Mouse (Mus musculus) heart, adult 2 months (tissue): ENCODE measurements around the gene Igfbp2. TPM values are rescaled to one million over a fixed set of nuclear protein-coding genes. Genes with fewer than 3 reads are reported as not detected.

ENCODE experiments used
- DNase-seq, 2 experiments: peaks; one replicate each; pipeline ENCODE4 v3.0.0; 2021
- H3K27ac ChIP-seq: fragments of 200-600 bp; 2 replicates; pipeline ENCODE4 v1.8.1; 2022
- H3K27me3 ChIP-seq: fragments of 200-500 bp; 2 replicates; pipeline ENCODE4 v1.6.1; 2012; ENCODE audit warnings: mild to moderate bottlenecking, low read length, inconsistent platforms, mixed read lengths; ENCODE audit not compliant: control insufficient read depth, insufficient read depth
- H3K36me3 ChIP-seq: fragments of 200-500 bp; 2 replicates; pipeline ENCODE4 v1.6.1; 2012; ENCODE audit warnings: low read length, inconsistent platforms; ENCODE audit not compliant: control insufficient read depth, insufficient read depth
- H3K4me1 ChIP-seq: fragments of 200-500 bp; 2 replicates; pipeline ENCODE4 v1.6.1; 2011; ENCODE audit warnings: low read length; ENCODE audit not compliant: control insufficient read depth, insufficient read depth
- H3K4me3 ChIP-seq: fragments of 200-600 bp; 2 replicates; pipeline ENCODE4 v1.8.1; 2022
- H3K79me2 ChIP-seq: fragments of 200-500 bp; replicated peaks from 2 replicates; pipeline ENCODE4 v1.6.1; 2012; ENCODE audit warnings: mild to moderate bottlenecking, inconsistent platforms, low read length, moderate library complexity, mixed read lengths; ENCODE audit not compliant: control insufficient read depth, insufficient read depth
- H3K9ac ChIP-seq: fragments of 200-500 bp; 2 replicates; pipeline ENCODE4 v1.6.1; 2012; ENCODE audit warnings: low read depth, mild to moderate bottlenecking, control low read depth, inconsistent platforms, low read length, mixed read lengths
- CTCF ChIP-seq: fragments of 200-600 bp; IDR thresholded peaks from 2 replicates; pipeline ENCODE4 v1.8.1; 2022; ENCODE audit warnings: antibody characterized with exemption, mild to moderate bottlenecking, moderate library complexity
- EP300 ChIP-seq: fragments of 200-500 bp; IDR thresholded peaks from 2 replicates; pipeline ENCODE4 v1.6.1; 2011; ENCODE audit warnings: low read depth, low read length, control low read depth; ENCODE audit not compliant: insufficient read depth
- POLR2A ChIP-seq: fragments of 200-500 bp; IDR thresholded peaks from 2 replicates; pipeline ENCODE4 v1.6.1; 2011; ENCODE audit warnings: mild to moderate bottlenecking, low read depth, low read length, control low read depth; ENCODE audit not compliant: insufficient read depth
- WGBS: fragments of 180-500 bp; shearing (Covaris S2); methylation state at CpG from one replicate; pipeline ENCODE4 v1.1.7; 2018; 5-methylcytosine and 5-hydroxymethylcytosine counted together
- intact Hi-C: fragments of 180-260 bp; cut with DNase I; formaldehyde crosslinking; loops from one replicate; pipeline ENCODE4 v1.15.1; 2025
- polyA plus RNA-seq: library from polyadenylated mRNA; depleted of rRNA; stranded (reverse); fragments of >200 nt; gene quantifications from 2 replicates; pipeline ENCODE4 v1.2.3, GENCODE M21; 2012
- total RNA-seq, 2 experiments: library from RNA; stranded (reverse); gene quantifications; 2 replicates each; pipeline ENCODE4 v1.2.3; 2021

Gene Igfbp2
- total and polyA plus RNA-seq, 3 experiments = 0.30 to 2.6 TPM; not detected in 1

DNA sequence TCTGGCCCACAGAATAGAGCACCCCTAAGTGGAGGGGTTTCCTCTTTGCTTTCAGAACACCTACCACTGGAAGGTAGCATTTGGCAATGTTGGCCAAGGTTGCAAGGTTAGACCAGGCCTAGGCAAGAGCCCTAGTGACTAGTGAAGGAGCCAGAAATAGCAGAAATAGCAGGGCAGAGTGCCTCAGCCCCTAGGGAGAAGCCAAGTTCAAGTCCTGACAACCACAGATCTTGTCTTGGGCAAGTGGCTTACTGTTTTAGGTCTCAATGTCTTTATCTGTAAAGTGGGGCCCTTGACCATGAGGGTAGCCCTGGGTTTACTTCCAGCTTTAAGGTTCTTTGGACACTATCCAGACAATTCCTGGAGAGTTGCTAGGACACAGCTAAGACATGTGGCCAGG, 45.0 kb downstream of the Igfbp2 start:
- no peak overlapping the region for H3K4me3 ChIP-seq
- H3K27me3 ChIP-seq = no peaks in the 10 kb centered on the region
- intact Hi-C loops = loop anchor here (5.0 to 10.0 kb wide), 2 partner anchors 646 to 868 kb away; no protein-coding TSS in a partner anchor
- no peaks in the 10 kb centered on the region for H3K79me2 ChIP-seq
- no peak overlapping the region for H3K9ac ChIP-seq
- no peak overlapping the region for H3K27ac ChIP-seq
- H3K4me1 ChIP-seq = peaks cover 1% of the 10 kb centered on the region
- H3K36me3 ChIP-seq = no peaks in the 10 kb centered on the region
- TF ChIP-seq CTCF = no peak
- TF ChIP-seq EP300 = no peak
- no peak for TF ChIP-seq POLR2A
- peak; percentile 4 to 15 for DNase-seq

DNA sequence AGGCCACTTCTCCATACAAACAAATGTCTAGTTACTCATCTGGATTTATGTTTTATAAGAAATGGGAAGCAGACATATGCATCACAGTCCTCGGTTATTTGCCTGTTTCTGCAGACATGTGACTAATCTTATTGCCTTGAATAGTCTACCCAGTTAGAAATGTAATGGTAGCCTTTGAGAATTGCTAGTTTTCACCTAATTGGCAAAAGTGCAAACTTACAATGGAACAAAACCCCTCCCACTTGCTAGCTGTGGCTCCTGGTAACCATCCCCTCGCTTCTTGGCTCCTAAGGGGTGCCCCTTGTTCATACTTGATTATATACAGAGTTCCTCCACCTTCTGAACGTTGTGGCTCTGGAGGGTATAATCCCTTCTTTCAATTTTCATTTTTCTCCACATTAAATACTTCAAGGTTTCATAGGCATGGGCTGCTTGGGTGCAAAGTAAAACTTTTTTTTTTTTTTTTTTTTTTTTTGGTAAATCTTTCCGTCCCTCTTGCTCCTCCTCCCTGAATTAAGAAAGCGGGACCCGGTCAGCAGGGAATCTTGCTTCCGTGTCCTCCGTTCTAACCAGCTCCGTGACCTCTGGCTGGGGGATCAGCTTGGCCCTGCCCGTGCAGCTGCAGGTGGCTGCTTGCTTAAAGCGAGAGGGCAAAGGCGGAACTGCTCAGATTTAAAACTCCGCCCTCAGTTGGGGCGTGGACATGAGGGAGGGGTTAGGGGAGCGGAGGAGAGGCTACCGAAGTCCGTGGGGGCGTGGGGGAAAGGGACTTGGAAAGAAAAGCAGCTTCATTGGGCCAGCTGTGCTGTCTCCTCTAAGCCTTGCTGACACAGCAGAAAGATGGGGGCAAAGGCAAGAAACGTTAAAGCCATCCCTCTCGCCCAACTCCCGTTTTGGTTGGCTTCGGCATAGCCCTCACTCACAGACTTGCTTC, 45.6 kb downstream of the Igfbp2 start:
- Histone ChIP-seq H3K27me3 (0 out of 2 replicates have a peak, but pooled peaks cover 2% of the 10 kb centered on the region), H3K9ac (peak overlapping the region; percentile 46), H3K4me3 (peak overlapping the region; percentile 54), H3K27ac (peak overlapping the region; percentile 47), H3K4me1 (peaks cover 1% of the 10 kb centered on the region), H3K36me3 (no peaks in the 10 kb centered on the region), H3K79me2 (no peaks in the 10 kb centered on the region)
- peak; percentile 51; the same call in 1 of the 2 replicates for TF ChIP-seq POLR2A
- TF ChIP-seq CTCF = no peak
- WGBS = 11% methylated on average over 22 of the region's 22 CpGs
- DNase-seq = peak; percentile 76 to 81
- intact Hi-C loops = loop anchor here (5.0 to 10.0 kb wide), 3 partner anchors 492 to 867 kb away; no protein-coding TSS in a partner anchor

DNA sequence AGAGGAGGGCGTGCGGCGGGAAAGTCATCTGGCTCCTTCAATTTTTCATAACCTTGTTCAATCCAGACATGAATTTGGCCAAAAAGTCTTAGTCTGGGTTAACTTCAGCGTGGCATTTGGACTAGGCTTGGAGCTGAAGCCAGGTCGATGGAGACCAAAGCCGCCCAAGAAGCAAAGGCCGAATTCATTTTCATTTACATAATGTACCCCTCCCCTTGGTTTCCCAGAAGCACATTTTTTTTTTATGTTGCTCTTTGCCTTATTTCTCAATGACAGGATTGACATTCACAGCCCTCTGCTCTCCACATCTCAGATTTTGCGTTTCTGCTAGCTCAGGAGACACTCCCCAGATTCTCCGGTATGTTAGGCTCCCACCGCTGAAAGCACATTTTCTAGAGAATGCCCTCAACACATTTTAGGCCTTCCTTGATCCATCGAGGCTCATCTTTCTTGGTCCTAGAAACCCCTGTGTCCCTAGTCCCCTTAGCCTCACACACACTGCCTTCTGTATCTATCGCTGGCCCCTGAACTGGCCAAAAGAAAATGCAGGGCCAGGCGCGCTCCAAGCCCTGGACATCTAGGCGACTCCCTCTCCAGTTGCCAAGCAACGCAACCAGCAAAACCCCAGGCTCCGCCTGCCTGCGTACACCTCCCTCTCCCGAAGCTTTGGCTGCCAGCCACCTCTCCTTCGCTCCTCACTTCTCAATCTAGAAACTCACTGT, 46.5 kb downstream of the Igfbp2 start:
- H3K4me1 ChIP-seq = peaks cover 1% of the 10 kb centered on the region
- peak overlapping the region; percentile 54 for H3K4me3 ChIP-seq
- no peak overlapping the region for H3K9ac ChIP-seq
- TF ChIP-seq POLR2A (peak; percentile 39; the same call in 1 of the 2 replicates), CTCF (no peak)
- H3K36me3 ChIP-seq = no peaks in the 10 kb centered on the region
- WGBS = 2% methylated on average over 20 of the region's 20 CpGs
- intact Hi-C loops = loop anchor here (5.0 kb wide), 1 partner anchor 492 kb away; no protein-coding TSS in a partner anchor
- H3K27me3 ChIP-seq = 0 out of 2 replicates have a peak, but pooled peaks cover 2% of the 10 kb centered on the region
- peak; percentile 82 to 89 for DNase-seq
- peak overlapping the region; percentile 47 for H3K27ac ChIP-seq
- no peaks in the 10 kb centered on the region for H3K79me2 ChIP-seq

DNA sequence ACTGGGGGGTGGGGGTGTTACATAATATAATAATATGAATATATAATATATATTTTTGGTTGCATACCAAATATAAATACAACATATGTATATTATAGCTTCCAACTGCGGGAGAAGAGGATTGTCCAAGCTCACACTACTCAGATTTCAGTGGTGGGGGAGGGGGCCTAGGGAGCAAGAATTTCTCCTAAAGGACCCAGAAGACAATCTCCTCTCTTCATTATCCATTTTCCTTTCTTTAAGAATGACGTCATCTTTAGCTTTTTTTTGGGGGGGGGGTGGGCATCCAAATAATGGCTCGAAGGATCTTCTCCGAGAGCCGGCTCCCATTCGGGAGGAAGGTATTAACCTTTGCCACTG, 47.0 kb downstream of the Igfbp2 start:
- no peaks in the 10 kb centered on the region for H3K36me3 ChIP-seq
- no peaks in the 10 kb centered on the region for H3K79me2 ChIP-seq
- H3K4me3 ChIP-seq = peak overlapping the region; percentile 53
- TF ChIP-seq CTCF (no peak), POLR2A (no peak), EP300 (no peak)
- peak overlapping the region; percentile 36 for H3K9ac ChIP-seq
- peaks cover 1% of the 10 kb centered on the region for H3K4me1 ChIP-seq
- peak overlapping the region; percentile 64 for H3K27ac ChIP-seq
- intact Hi-C loops = loop anchor here (5.0 kb wide), 1 partner anchor 491 kb away; no protein-coding TSS in a partner anchor
- 0 out of 2 replicates have a peak, but pooled peaks cover 2% of the 10 kb centered on the region for H3K27me3 ChIP-seq
- DNase-seq = no peak
- WGBS = 1% methylated on average over 6 of the region's 6 CpGs

DNA sequence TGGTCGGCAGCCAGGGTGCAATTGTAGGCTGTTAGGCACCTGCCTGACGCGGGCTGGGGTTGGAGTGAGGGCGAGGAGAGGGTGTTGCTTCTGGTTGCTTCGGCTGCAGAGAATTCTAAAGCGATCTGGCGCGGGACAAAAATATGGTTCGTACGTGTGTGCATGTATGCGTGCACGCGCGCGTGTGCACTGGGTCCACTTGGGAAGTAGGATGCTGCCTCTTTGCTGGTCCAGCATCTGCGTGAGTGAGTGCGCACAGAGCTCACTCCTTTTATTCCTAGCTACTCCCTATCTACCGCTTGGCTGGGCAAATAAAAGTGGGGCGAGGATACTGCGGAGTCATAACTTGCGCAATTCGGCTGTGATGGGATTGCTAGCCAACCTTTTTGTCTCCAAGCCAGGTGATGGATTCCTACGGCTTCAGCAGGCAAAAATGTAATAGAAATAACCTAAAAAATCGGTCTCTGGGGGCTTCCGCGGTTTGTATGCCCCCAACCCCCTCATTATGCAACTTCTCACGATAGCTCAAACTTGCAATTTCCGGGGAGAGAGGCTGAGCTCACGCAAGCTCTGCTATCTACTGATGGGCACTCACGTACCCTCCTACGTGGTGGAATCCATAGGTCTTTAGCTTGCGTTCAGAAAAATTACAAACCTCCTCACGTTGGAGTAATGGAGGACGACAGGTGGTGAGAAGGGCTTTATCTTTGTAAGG, 47.6 kb downstream of the Igfbp2 start:
- Histone ChIP-seq H3K36me3 (no peaks in the 10 kb centered on the region), H3K9ac (peak overlapping the region; percentile 36), H3K27ac (peak overlapping the region; percentile 64), H3K4me3 (peak overlapping the region; percentile 53), H3K79me2 (no peaks in the 10 kb centered on the region), H3K4me1 (peaks cover 1% of the 10 kb centered on the region), H3K27me3 (0 out of 2 replicates have a peak, but pooled peaks cover 2% of the 10 kb centered on the region)
- 1% methylated on average over 34 of the region's 34 CpGs for WGBS
- peak; percentile 56 for DNase-seq
- TF ChIP-seq POLR2A = no peak; the same call in 1 of the 2 replicates
- TF ChIP-seq CTCF = no peak
- TF ChIP-seq EP300 = no peak
- intact Hi-C loops = loop anchor here (5.0 kb wide), 1 partner anchor 490 kb away; no protein-coding TSS in a partner anchor
